Mouse (Mus musculus): ENCODE results near the gene Map4k1.

Map4k1 gene

DNA sequence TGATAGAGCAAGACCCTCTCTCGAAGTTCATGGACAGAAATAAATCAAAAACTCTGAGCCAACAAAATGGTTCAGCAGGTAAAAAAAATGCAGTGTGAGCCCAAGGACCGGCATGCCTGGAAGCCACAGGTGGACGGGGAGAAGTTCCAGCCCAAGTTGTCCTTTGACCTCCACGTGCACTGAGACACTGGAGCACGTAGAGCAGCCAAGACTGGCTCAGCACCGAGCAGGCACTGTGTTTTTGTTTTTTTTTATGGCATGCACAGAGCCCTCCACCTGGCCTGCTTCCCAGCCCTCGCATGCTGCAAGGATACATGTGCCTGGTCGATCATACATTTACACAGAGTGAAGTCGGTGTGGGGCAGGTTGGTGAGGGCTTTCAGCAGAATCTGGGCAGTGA, 4.3 kb upstream of the Map4k1 start:
- DNase-seq (ENCODE audit: low spot score) = no peak

DNA sequence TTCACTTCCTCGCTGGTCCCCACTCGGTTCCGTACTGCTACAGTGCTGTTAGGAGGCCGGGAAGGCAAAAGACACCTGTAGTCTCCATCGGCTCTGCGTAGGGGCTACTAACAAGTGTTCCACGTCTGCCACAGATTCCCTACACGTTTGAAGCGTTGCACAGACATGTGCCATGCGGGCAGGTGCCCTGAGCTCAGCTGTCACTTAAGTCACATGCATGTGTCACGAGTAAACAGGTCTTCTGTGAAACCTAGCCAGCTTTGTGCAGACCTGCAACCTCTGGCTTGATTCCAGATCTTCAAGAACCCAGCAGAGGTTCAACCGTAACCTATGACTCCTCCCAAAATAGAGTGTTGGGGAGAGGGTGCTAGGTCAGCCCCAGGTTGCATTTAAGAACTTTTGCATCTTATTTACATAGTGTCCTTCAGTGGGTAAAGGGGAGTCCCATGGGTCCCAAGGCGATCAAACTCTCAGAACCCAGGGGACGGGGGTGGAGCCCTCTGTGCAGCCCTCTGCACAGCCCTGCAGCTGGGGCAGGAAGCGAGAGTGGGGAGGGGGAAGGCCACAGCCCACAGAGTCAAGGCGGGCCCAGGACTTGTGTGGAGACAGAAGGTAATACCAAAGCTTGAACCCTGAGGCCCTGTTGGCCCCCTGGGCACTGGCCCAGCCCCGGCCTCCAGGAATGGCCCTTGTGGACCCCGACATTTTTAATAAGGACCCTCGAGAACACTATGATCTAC, 594 bp downstream of the Map4k1 start:
- DNase-seq (ENCODE audit: low spot score) = no peak

DNA sequence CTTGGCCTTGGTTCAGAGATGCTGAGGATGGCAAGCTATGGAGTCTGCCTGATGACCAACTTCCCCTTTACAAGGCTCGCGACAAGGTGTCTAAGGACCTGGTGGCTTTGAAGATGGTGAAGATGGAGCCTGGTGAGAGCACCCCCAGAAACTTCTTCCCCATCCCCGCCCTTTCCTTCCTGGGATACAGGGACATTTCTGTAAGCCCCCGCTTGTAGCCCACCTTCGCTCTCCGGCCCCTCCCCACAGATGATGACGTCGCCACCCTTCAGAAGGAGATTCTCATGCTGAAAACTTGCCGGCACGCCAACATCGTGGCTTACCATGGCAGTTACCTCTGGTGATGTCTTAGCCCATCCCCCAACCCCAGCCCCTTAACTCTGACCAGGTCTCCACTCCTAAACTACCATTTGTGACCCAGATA, 1.3 kb downstream of the Map4k1 start:
- DNase-seq (ENCODE audit: low spot score) = no peak

DNA sequence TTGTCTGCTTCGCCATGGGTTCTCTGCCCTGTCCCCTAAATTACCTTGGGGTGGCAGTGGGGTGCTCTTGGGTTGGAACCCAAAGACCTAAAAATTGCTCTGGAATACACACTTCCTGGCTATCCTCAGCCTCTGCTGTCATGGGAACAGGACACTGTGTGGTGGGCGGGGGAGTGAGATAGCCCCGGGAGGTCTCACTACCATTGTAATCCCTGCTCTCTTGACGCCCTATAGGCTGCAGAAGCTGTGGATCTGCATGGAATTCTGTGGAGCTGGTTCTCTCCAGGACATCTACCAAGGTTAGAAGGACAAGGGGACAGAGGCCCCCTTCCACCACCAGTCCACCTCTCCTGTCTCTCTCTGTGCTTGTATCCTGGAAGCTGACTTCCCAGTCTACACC, 2.0 kb downstream of the Map4k1 start:
- DNase-seq (ENCODE audit: low spot score) = no peak

DNA sequence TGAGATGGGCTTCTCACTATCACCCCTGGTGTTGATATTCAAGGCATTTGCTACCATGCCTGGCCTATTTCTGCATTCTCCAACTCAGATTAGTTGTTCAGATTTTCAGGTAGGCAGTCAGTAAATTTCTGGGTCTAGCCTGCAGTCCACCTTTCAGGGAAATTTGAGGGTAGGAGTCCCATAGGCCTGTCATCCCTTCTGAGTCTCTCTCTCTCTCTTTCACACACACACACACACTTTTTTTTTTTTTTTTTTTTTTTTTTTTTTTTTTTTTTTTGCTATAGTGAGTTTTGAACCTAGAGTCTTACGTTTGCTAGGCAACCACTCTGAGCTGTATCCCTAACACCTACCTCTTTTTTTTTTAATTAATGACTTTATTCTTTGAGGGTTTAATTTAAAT, 2.6 kb downstream of the Map4k1 start:
- no peak for DNase-seq (ENCODE audit: low spot score)

DNA sequence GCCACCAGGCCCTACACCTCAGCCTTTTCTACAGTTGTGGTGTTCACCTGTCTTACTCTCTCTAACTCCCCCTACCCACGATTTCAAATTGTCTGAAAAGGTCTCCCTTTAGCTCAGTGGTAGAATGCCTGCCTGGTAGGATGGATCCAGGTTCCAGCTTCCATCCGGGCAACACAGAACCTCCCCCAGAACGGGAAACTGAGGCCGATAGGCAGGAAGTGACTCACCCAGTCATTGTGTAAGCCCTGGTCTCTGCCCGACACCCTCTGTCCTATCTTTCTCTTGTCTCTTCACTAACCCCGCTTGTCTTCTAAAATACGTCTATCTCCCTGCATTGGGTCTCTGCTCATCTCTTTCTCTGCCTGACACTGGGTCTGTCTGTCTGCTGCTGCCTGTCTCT, 3.4 kb downstream of the Map4k1 start:
- DNase-seq (ENCODE audit: low spot score) = no peak

GRCm38 (mm10) chr7:28990766-28991273, 9.0 kb downstream of the Map4k1 start:
- no peak for DNase-seq (ENCODE audit: low spot score)

- no peak for DNase-seq (ENCODE audit: low spot score)
Measured at GRCm38 (mm10) chr7:28991616-28992015, 9.8 kb downstream of the Map4k1 start.

DNA sequence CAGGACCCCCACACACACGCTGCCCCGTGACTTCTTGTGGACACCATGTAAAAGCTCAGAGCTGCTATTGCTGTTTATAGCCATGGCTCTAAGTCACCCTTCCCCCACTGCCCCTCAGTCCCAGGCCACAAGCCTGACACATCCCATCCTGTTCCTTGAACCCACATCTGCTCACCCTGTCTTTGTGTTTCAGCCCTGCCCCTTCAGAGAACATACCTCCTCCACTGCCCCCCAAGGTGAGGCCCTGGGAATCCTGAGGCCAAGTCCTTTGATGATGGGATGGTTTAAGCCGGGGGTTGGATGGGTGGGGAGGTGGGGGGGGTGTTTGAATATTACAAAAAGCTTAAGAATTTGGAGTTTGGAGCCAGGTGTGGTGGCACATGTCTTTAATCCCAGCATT, 11.1 kb downstream of the Map4k1 start:
- no peak for DNase-seq (ENCODE audit: low spot score)

GRCm38 (mm10) chr7:28993402-28993801, 11.6 kb downstream of the Map4k1 start:
- no peak for DNase-seq (ENCODE audit: low spot score)

GRCm38 (mm10) chr7:29000651-29001605, 19.1 kb downstream of the Map4k1 start:
- no peak for DNase-seq (ENCODE audit: low spot score)

GRCm38 (mm10) chr7:29007224-29008101, 25.6 kb downstream of the Map4k1 start:
- DNase-seq (ENCODE audit: low spot score) = no peak

- no peak for DNase-seq (ENCODE audit: low spot score)
Measured at GRCm38 (mm10) chr7:29008171-29008570, 26.3 kb downstream of the Map4k1 start.

DNA sequence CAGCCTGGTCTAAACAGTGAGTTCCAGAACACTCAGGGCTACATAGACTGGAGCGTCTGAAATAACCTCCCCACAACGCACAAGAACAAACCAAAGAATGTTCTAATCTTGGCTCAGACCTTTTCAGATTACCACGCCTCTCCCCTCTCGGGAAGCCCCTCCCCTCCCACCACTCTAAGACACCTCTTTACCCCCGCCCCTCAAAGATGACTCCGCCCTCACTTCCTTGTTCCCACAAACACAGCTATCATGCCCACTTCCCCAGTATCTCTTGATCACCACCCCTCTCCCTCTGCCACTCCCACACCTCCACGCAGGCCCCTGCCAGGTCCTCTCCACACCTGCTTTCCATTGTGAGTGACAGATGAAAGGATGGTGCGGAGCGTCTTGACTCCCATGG, 26.9 kb downstream of the Map4k1 start:
- no peak for DNase-seq (ENCODE audit: low spot score)

DNA sequence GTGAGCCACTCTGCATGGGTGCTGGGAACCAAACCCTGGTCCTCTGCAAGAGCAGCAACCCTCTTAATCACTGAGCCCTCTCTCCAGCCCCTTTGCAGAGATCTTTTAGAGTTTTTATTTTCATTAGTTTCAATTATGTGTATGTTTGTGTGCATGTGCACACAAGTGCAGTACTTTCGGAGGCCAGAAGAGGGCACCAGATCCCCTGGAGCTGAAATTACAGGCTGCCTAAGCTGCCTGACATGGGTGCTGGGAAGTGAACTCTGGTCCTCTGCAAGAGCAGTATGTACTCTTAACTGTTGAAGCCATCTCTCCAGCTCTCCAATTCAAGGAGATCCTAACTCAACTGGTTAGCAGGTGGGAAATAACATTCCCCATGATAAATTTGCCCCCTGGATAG, 33.1 kb downstream of the Map4k1 start:
- DNase-seq (ENCODE audit: low spot score) = no peak

GRCm38 (mm10) chr7:29016440-29016839, 34.6 kb downstream of the Map4k1 start:
- DNase-seq (ENCODE audit: low spot score) = no peak

DNA sequence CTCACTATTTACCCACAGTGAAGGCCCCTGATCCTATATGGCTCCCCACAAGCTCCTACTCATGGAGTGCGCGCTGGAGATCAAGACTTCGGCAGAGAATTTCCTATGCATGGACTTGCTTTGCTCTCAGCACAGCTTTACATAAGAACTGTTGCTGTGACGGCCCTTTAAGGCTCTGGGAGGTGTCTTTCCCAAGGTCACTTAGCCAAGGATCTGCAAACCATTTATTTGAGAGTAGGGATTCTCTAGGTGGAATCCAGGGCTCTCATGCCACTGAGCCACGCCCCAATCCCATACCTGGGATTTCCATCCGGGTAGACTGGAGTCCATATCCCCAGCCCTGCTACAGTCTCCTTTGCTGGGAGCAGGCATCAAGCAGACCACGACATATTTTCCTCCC, 35.4 kb downstream of the Map4k1 start:
- no peak for DNase-seq (ENCODE audit: low spot score)

DNA sequence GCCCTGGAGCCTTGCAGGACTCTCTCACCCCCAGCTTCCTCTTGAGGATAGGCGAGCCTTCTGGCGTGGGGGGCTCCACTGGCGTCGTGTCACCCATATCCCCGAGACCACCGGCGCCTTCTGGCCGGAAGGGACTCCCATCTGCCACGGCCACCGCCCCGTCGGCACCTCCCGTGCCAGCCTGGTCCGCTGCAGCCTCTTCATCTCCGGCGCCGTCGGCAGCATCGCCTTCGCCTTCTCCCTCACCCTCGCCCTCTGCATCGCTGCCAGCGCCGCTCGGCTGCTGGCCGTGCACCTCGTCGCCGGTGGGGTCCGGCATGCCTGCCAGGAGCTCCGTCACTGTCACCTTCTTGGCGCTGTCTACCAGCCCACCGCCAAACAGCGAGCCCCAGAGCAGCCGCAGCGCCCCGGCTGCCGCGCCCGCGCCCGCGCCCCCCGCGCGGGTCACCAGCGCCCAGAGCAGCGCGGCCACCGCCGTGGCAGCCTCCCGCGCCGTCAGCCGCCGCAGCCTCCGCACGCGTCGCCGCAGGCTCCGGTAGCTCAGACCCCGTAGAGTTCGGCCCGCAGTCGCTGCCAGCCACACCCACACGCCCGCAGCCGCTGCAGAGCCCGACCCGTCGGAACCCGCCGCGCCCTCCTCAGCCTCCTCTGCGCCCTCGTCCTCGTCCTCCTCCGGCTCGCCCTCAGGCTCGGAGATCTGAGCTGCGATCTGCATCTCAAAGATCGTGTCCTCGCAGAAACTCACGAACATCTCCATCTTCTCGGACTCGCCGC, 37.8 kb downstream of the Map4k1 start:
- no peak for DNase-seq (ENCODE audit: low spot score)

- DNase-seq (ENCODE audit: low spot score) = no peak
Measured at GRCm38 (mm10) chr7:29022479-29022878, 40.6 kb downstream of the Map4k1 start.

DNA sequence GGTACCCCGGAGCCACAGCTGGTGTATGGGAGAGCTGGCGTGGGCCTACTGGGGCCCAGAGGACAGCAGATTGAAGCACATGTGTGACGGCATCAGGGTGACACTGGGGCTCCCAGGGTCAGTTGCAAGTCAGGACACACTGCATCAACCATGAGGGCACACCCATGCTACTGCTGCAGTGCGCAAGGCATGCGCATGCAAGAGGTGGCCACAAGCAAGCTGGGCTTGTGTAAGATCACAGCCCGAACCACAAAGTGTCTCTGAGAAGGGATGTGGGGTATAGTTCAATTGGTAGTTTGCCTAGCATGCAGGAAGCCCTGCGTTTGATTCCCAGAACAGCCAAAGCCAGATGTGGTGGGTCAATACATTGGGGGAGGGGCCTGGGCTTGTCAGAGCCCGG, 41.7 kb downstream of the Map4k1 start:
- DNase-seq (ENCODE audit: low spot score) = no peak

DNA sequence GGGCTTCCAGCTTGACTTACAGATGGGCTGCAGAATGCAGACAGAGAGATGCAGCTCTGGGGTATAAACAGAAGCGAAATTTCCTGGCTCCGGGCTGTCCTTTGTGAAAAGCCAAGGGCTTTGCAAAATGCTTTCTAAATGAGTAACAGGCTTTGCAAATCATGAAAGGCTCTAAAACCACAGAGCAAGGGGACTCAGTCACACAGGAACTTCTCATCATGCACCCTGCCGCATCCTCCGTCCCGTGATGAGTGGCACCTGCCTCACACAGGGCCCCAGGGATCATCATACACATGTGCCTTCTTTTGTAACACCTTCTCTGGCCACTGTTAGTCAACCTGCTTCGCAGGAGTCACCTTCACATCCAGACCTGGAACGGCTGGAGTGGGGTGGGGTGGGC, 43.7 kb downstream of the Map4k1 start:
- no peak for DNase-seq (ENCODE audit: low spot score)

Data from urinary bladder, postnatal 10 days (tissue).